Mouse (Mus musculus): ENCODE measurements around the gene Mboat1.

The Mboat1 gene

GRCm38 (mm10) chr13:30250341-30250905 lies 114.1 kb downstream of the Mboat1 start:
- no peak for DNase-seq (ENCODE audit: low spot score in 2 of 2)

DNA sequence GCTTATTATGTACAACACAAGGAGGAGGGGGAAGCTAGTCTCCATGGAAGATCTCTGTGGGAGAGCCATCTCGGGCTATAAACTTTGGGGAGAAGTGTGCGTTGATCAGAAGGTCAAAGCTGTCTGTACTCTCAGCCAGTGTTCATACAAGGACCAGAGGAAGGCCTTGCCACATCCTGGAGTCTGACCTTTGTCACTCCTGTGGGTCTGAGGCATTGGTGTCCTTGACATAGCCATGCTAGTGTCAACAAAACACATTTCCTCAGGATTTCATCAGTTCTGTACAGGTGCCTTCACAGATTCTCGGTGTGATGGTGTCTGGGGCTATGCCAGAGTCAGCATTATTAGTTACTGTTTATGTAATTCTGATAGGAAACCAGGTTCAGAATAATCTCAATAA lies 115.1 kb downstream of the Mboat1 start:
- DNase-seq (ENCODE audit: low spot score in 2 of 2), result no peak

- DNase-seq (ENCODE audit: low spot score in 2 of 2), result no peak
Observed at GRCm38 (mm10) chr13:30252692-30253091, 116.4 kb downstream of the Mboat1 start.

DNA sequence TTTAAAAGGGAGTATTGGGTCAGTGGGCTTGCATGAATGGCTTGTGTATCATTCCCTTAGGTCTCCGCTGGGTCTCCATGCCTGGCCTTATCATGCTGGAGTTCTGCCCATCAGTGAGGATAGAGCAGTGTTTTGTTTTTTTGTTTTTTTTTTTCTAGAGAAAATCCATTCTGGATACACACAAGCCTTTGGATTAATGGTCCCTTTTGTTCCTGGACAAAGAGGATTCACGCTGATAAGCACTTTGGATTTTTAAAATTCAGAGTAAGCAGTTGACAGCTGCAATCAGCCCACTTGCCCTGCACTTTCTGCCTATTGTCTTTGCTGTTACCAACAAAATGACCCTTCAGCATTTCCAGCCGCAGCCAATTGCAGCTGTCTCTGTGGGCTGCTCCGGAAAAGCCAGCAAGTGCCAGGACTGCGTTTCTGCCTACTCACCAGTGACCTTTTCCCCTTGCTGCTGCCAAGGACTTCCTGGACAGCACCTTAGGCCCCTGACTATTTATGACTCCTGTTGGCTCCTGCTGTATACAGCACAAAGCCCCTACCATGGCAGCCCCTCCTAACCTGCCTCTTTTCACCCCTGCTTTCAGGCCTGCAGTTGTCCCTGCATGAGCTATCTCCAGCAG lies 117.5 kb downstream of the Mboat1 start:
- DNase-seq (ENCODE audit: low spot score in 2 of 2), result no peak

GRCm38 (mm10) chr13:30254421-30254820 lies 118.1 kb downstream of the Mboat1 start:
- DNase-seq (ENCODE audit: low spot score in 2 of 2), result no peak

DNA sequence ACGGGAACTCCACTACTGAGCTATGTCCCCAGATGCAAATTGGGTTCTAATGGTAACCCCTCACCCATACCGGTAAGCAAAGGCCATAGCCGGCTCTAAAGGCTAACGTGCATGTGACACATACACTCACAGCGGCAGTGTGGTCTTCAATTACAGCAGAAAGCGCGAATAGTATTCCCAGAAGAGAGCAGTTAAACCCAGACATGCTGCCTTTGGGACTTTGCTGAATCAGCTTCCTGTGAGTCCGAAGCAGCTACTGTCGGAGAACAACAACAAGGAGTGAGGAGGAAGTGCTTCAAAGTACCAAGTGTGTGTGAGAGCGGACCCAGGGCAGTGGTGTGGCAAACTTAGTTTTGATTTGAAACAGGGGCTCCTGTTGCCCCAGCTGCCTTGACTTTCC lies 122.5 kb downstream of the Mboat1 start:
- DNase-seq (ENCODE audit: low spot score in 2 of 2), result no peak

GRCm38 (mm10) chr13:30259326-30259725 lies 123.0 kb downstream of the Mboat1 start:
- DNase-seq (ENCODE audit: low spot score in 2 of 2), result no peak

- peak; percentile 49 to 53 for DNase-seq (ENCODE audit: low spot score in 2 of 2)
Observed at GRCm38 (mm10) chr13:30259912-30260560, 123.7 kb downstream of the Mboat1 start.

DNA sequence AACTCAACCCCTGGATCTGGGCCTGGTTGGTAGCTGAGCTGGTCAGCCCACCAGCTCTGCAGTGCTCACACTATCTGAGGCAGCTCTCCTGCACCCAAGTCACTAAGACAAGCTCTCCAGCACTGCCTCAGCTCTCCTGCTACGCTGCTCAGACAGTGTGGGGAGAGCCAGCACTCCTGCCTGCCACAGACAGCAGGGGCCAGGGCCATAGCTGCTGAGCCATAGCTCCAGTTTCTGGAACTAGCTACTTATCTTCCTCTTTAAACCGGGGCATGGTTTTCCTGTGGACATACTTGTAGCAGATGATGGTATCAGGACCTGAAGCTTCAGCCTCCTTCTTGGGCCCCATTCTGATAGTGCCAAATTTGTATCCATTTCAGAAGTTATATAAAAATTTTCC lies 127.4 kb downstream of the Mboat1 start:
- DNase-seq (ENCODE audit: low spot score in 2 of 2), result no peak

GRCm38 (mm10) chr13:30264303-30264702 lies 128.0 kb downstream of the Mboat1 start:
- no peak for DNase-seq (ENCODE audit: low spot score in 2 of 2)

GRCm38 (mm10) chr13:30264765-30265164 lies 128.5 kb downstream of the Mboat1 start:
- no peak for DNase-seq (ENCODE audit: low spot score in 2 of 2)

DNA sequence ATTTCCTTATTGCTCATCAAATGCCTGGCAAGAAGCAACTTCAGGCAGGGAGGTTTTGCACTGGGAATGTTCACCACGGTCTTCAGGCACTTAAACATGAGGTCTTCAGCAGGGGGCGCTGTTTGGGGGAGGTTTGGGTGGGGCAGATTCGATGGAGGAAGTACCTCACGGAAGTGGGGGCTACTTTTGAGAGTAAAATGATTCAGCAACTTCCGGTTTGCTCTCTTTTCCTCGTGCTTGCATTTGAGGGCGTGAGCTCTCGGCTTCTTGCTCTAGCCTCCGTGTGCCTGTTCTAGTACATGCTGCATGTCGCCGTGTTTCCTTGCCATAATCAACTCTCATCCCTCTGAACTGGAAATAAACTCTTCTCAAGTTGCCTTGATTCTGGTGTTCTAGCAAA lies 129.7 kb downstream of the Mboat1 start:
- DNase-seq (ENCODE audit: low spot score in 2 of 2), result no peak

GRCm38 (mm10) chr13:30272040-30272686 lies 135.9 kb downstream of the Mboat1 start:
- DNase-seq (ENCODE audit: low spot score in 2 of 2), result no peak
